Mouse (Mus musculus): ENCODE measurements around the gene Enam. TPM values are rescaled to one million over a fixed set of nuclear protein-coding genes. Genes with fewer than 3 reads are reported as not detected.
"Not testable (repeated sequence)": the region's sequence is repeated elsewhere in the genome, so short reads cannot be mapped to it uniquely, and the experiment has no call there.

Gene Enam
- polyA plus RNA-seq, 1 experiment from 2014 or later: not detected

- no peaks in the 10 kb centered on the region; the same call in 1 of the 2 replicates for H3K4me1 ChIP-seq
- no peak overlapping the region for H3K4me2 ChIP-seq
- H3K9me3 ChIP-seq: no peaks in the 10 kb centered on the region
- no peak for ATAC-seq (ENCODE audit: insufficient number of reproducible peaks, insufficient read depth, low FRiP score, low TSS enrichment, low read depth)
- no peak overlapping the region for H3K9ac ChIP-seq
- H3K36me3 ChIP-seq: no peaks in the 10 kb centered on the region
- 63% methylated on average over 3 of the region's 3 CpGs for WGBS
- no peaks in the 10 kb centered on the region for H3K27me3 ChIP-seq
- H3K4me3 ChIP-seq: no peak overlapping the region
- no peak overlapping the region for H3K27ac ChIP-seq
Observed at GRCm38 (mm10) chr5:88534697-88535096, 46.9 kb downstream of the Enam start.

DNA sequence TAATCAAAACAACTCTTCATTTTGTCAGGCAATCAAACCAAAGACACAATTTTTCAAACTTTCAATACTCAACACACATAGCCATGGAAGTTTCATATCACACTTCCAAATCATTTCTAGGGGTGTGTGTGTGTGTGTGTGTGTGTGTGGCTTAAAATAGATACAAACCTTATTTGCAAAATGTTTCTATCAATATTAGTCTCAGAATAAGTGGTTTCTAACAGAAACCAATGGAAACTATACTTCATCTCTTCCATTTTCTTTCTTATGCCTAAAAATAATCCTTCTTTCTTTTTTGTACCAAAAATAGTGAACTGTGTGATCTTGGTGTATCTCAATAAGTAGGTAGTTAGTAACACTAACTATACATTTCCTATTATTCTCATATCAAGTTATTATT is 53.1 kb downstream of the Enam start:
- Histone ChIP-seq H3K4me3 (no peak overlapping the region), H3K4me1 (no peaks in the 10 kb centered on the region; the same call in 1 of the 2 replicates), H3K4me2 (no peak overlapping the region), H3K9ac (no peak overlapping the region), H3K36me3 (no peaks in the 10 kb centered on the region), H3K27ac (no peak overlapping the region), H3K9me3 (no peaks in the 10 kb centered on the region), H3K27me3 (no peaks in the 10 kb centered on the region)
- ATAC-seq (ENCODE audit: insufficient number of reproducible peaks, insufficient read depth, low FRiP score, low TSS enrichment, low read depth): no peak

DNA sequence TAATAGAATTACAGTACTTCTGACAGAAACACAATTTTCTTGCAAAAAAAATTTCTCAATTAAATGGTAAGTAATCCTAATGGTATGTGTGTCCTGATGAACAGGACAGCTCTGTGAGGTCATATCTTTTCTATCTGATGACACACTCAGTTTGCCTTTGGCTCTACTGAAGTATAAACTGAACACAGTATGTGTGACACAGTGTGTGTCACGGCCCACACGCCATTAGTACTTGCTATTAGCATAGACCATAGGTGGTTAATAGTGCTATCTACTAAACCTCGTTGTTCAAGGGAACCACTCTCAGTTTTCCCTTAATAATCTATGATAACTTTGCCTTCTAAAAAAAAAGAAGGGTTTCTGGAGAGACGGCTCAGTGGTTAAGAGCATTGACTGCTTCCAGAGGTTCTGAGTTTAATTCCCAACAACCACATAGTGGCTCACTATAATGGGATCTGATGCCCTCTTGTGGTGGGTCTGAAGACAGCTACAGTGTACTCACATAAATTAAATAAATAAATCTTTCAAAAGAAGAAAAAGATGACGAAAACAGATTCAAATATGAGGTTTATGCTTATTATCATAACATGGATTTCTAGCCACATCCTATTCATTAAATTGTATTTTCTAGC is 55.0 kb downstream of the Enam start:
- Histone ChIP-seq H3K36me3 (no peaks in the 10 kb centered on the region), H3K4me1 (no peaks in the 10 kb centered on the region), H3K9me3 (no peaks in the 10 kb centered on the region), H3K4me2 (no peak overlapping the region), H3K4me3 (no peak overlapping the region), H3K27ac (no peak overlapping the region), H3K27me3 (no peaks in the 10 kb centered on the region), H3K9ac (no peak overlapping the region)
- ATAC-seq (ENCODE audit: insufficient number of reproducible peaks, insufficient read depth, low FRiP score, low TSS enrichment, low read depth): peak; percentile 32; the same call in 1 of the 2 replicates
- 53% methylated on average over 5 of the region's 5 CpGs for WGBS

DNA sequence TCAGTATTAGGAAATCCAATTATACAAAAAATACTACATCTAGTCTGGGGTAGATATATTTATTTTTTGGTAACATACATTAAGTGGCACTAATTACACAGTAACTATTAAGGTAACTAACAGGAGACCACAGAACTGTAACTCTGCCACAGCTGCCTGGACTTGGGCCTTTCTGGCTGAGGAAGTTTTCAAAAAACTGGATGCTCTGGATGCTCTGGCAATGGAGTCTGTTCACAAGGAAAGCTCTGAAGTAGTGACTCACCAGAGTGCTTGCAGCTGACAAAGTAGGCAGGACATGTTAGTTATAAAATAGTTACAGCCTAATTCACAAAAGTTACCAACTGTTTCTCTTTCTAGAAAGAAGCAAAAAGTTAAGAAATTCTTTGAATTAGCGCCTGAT is 56.6 kb downstream of the Enam start:
- H3K27me3 ChIP-seq; H3K9ac ChIP-seq; H3K4me1 ChIP-seq; ATAC-seq (ENCODE audit: insufficient number of reproducible peaks, insufficient read depth, low FRiP score, low TSS enrichment, low read depth); H3K27ac ChIP-seq; H3K9me3 ChIP-seq; H3K4me3 ChIP-seq; H3K4me2 ChIP-seq; H3K36me3 ChIP-seq: not testable (repeated sequence)
- WGBS: 82% methylated on average over 1 of the region's 1 CpGs

DNA sequence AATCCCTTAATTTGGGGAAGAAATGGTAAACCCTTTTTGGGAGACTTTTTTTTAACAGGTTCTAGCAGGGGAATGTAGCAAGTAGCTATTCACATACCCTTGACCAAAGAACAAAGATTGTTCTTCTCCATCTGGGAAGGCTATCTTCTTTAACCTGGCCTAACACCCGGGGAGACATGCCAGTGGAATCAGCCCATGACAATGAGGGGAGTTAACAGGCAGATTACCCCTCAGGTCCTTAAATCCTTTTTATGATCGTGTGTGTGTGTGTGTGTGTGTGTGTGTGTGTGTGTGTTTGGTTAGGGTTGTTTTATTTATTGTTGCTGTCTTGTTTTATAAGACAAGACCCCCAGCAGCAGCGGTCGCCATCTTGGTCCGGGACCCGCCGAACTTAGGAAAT is 57.8 kb downstream of the Enam start:
- Histone ChIP-seq H3K36me3 (no peaks in the 10 kb centered on the region), H3K4me1 (no peaks in the 10 kb centered on the region), H3K9ac (no peak overlapping the region), H3K27me3 (no peaks in the 10 kb centered on the region), H3K4me3 (no peak overlapping the region), H3K9me3 (no peaks in the 10 kb centered on the region), H3K27ac (no peak overlapping the region), H3K4me2 (no peak overlapping the region)
- ATAC-seq (ENCODE audit: insufficient number of reproducible peaks, insufficient read depth, low FRiP score, low TSS enrichment, low read depth): no peak
- WGBS: 85% methylated on average over 7 of the region's 7 CpGs

DNA sequence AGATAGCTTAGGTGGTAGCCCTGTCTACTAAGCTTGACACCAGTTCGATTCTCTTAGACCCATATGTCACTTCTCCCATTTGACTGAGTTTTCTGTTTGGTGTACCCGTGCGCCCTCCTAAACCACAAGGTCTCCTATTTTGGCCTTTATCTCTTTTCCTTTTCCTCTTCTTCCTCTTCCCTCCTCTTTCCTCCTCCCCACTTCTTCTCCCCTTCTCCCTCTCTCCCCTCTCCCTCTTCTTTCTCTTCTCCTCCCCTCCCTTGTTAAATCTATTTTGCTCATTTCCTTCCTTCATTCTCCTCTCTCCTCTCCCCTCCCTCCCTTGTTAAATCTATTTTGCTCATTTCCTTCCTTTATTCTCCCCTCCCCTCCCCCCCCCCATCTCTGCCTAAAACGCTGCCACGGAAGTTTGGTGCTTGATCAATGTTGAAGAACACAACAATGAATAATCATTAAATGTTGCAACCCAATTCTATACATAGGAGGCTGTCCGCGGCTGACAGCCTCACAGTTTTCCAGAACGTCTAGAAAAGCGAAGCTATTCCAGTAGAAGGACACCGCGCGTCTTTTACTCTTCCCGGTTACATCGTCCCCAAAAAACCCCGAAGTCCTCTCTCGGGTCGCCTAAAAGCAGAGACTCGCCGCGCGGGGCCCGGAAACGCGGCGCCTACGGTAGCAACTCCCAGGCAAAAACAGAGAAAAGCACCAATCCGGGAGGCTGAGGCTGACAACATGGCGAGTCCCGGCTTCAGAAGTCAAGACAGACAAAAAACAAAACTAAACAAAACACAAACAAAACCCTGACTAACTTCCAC is 65.7 kb downstream of the Enam start:
- 8% methylated on average over 29 of the region's 29 CpGs for WGBS
- Histone ChIP-seq H3K9me3 (no peaks in the 10 kb centered on the region), H3K27me3 (no peaks in the 10 kb centered on the region), H3K9ac (peak overlapping the region; percentile 83), H3K4me2 (peak overlapping the region; percentile 63), H3K36me3 (peaks cover 17% of the 10 kb centered on the region), H3K27ac (peak overlapping the region; percentile 97), H3K4me3 (peak overlapping the region; percentile 85), H3K4me1 (peaks cover 17% of the 10 kb centered on the region)
- peak; percentile 49 for ATAC-seq (ENCODE audit: insufficient number of reproducible peaks, insufficient read depth, low FRiP score, low TSS enrichment, low read depth)

GRCm38 (mm10) chr5:88554086-88554886 is 66.5 kb downstream of the Enam start, which contains the start of gene Utp3:
TSS of gene Utp3 (plus strand) at chr5:88554462.
- peaks cover 17% of the 10 kb centered on the region for H3K4me1 ChIP-seq
- no peaks in the 10 kb centered on the region for H3K9me3 ChIP-seq
- H3K27ac ChIP-seq: peak within 1 kb of the TSS; percentile 97
- peak within 1 kb of the TSS; percentile 95 for H3K9ac ChIP-seq
- peak within 1 kb of the TSS; percentile 85 for H3K4me3 ChIP-seq
- H3K27me3 ChIP-seq: no peaks in the 10 kb centered on the region
- H3K4me2 ChIP-seq: peak within 1 kb of the TSS; percentile 94
- peaks cover 17% of the 10 kb centered on the region for H3K36me3 ChIP-seq
- under 1% methylated on average over 67 of the region's 76 CpGs for WGBS
- ATAC-seq (ENCODE audit: insufficient number of reproducible peaks, insufficient read depth, low FRiP score, low TSS enrichment, low read depth): peak; percentile 93

Other genes with a start within 250 kb of the Enam start
- not detected in 2 replicates for gene Gm7714, start 219.1 kb upstream of the Enam start, polyA plus RNA-seq (2015; fragmentation: Nextera tagmentation; extraction: Ambion mirVana)
- not detected in 2 replicates for gene Prol1, start 170.7 kb upstream of the Enam start, polyA plus RNA-seq (2015; fragmentation: Nextera tagmentation; extraction: Ambion mirVana)
- not detected in 2 replicates for gene Amtn, start 111.9 kb upstream of the Enam start, polyA plus RNA-seq (2015; fragmentation: Nextera tagmentation; extraction: Ambion mirVana)
- gene Ambn, start 32.0 kb upstream of the Enam start, polyA plus RNA-seq (2015; fragmentation: Nextera tagmentation; extraction: Ambion mirVana): 4.9 and 9.2 TPM in 2 replicates
- gene Jchain, start 39.9 kb downstream of the Enam start, polyA plus RNA-seq (2015; fragmentation: Nextera tagmentation; extraction: Ambion mirVana): 0.56 TPM in 1 of 2 replicates, not detected in the other
- 77.5 and 83.7 TPM in 2 replicates for gene Utp3, start 66.5 kb downstream of the Enam start, polyA plus RNA-seq (2015; fragmentation: Nextera tagmentation; extraction: Ambion mirVana)
- 15.4 and 17.0 TPM in 2 replicates for gene Rufy3, start 77.1 kb downstream of the Enam start, polyA plus RNA-seq (2015; fragmentation: Nextera tagmentation; extraction: Ambion mirVana)
- 55.3 and 58.9 TPM in 2 replicates for gene Grsf1, start 188.2 kb downstream of the Enam start, polyA plus RNA-seq (2015; fragmentation: Nextera tagmentation; extraction: Ambion mirVana)
- 10.8 and 12.4 TPM in 2 replicates for gene Mob1b, start 232.9 kb downstream of the Enam start, polyA plus RNA-seq (2015; fragmentation: Nextera tagmentation; extraction: Ambion mirVana)

All from embryonic facial prominence, embryonic 13.5 days (tissue).